Mouse (Mus musculus): Measurements from ENCODE around the gene Fam161b. TPM values are rescaled to one million over a fixed set of nuclear protein-coding genes. Genes with fewer than 3 reads are reported as not detected.
A peak's percentile ranks its signal among the peaks of the same experiment; 100 is the strongest.

Gene Fam161b
- 0.64 TPM in 2 replicates for polyA plus RNA-seq (2012; ENCODE audit: insufficient read depth, insufficient read length, missing spikeins)

GRCm38 (mm10) chr12:84361555-84362489 lies at the start of gene Fam161b, which contains the start of gene Coq6:
TSS of gene Fam161b (minus strand) at chr12:84361833.
TSS of gene Coq6 (plus strand) at chr12:84361657.
- H3K4me3 ChIP-seq (ENCODE audit: insufficient read depth, low read length), result peak within 1 kb of the TSS; percentile 93
- peaks cover 7% of the 10 kb centered on the region for H3K4me1 ChIP-seq (ENCODE audit: control insufficient read depth, insufficient read depth, low read length)
- no peak within 1 kb of the TSS for H3K27ac ChIP-seq (ENCODE audit: insufficient read depth, low read depth, low read length)
- TF ChIP-seq CTCF (IDR thresholded peaks at IDR 0.05; ENCODE audit: low read depth, low read length), result no peak
- TF ChIP-seq POLR2A (IDR thresholded peaks at IDR 0.05; ENCODE audit: borderline replicate concordance, low read depth, low read length), result 0 out of 2 replicates have a peak, but pooled peaks have one; percentile 41

DNA sequence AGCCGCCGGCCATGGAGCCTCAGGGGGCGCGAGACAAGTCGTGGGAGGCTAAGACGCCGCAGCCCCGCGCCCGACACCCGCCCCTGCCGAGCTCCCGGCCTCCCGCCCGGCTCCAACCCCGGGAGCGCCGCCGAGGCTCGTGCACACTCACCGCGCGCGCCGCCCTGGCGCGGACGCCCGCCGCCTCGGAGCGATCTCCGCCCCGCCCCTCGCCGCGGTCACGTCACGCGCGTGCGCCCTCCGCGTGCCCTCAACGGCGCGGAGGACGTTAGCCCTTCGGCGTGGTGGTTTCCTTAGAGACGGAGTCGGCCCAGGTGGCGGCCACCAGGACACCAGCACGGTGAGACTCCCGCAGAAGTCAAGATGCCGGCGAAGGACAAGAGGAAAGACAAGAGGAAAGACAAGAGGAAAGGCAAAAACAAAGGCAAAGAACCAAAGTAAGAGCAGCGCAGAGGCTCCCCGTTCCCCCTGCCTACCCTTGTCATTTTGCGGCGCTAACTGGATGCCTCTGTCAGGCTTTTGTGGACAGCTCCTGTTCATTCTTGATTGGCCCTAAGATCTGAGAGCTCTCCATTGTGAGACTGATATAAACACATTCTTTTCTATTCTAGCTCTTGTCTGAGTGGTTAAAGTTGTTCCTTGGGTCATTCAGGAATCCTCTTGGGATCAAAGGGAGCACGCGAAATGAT lies 47.3 kb upstream of the Fam161b start, which contains the start of the genes Entpd5 and Bbof1:
TSS of gene Entpd5 (minus strand) at position 211 of the 689 bp plus-strand sequence.
TSS of gene Bbof1 (plus strand) at position 253 of the 689 bp plus-strand sequence.
- TF ChIP-seq POLR2A (IDR thresholded peaks at IDR 0.05; ENCODE audit: borderline replicate concordance, low read depth, low read length) (no peak), CTCF (IDR thresholded peaks at IDR 0.05; ENCODE audit: low read depth, low read length) (no peak)
- Histone ChIP-seq H3K4me3 (ENCODE audit: insufficient read depth, low read length) (peak within 1 kb of the TSS; percentile 86), H3K27ac (ENCODE audit: insufficient read depth, low read depth, low read length) (no peak within 1 kb of the TSS), H3K4me1 (ENCODE audit: control insufficient read depth, insufficient read depth, low read length) (peaks cover 8% of the 10 kb centered on the region; the same call in 1 of the 2 replicates)

GRCm38 (mm10) chr12:84407874-84408818 lies 46.5 kb upstream of the Fam161b start:
- Histone ChIP-seq H3K27ac (ENCODE audit: insufficient read depth, low read depth, low read length) (no peak overlapping the region), H3K4me3 (ENCODE audit: insufficient read depth, low read length) (peak overlapping the region; percentile 86), H3K4me1 (ENCODE audit: control insufficient read depth, insufficient read depth, low read length) (peaks cover 8% of the 10 kb centered on the region; the same call in 1 of the 2 replicates)
- TF ChIP-seq POLR2A (IDR thresholded peaks at IDR 0.05; ENCODE audit: borderline replicate concordance, low read depth, low read length), result no peak
- no peak for TF ChIP-seq CTCF (IDR thresholded peaks at IDR 0.05; ENCODE audit: low read depth, low read length)

- Histone ChIP-seq H3K4me3 (ENCODE audit: insufficient read depth, low read length) (no peak overlapping the region), H3K4me1 (ENCODE audit: control insufficient read depth, insufficient read depth, low read length) (peaks cover 8% of the 10 kb centered on the region; the same call in 1 of the 2 replicates), H3K27ac (ENCODE audit: insufficient read depth, low read depth, low read length) (no peak overlapping the region)
- TF ChIP-seq CTCF (IDR thresholded peaks at IDR 0.05; ENCODE audit: low read depth, low read length), result no peak
- no peak for TF ChIP-seq POLR2A (IDR thresholded peaks at IDR 0.05; ENCODE audit: borderline replicate concordance, low read depth, low read length)
Observed at GRCm38 (mm10) chr12:84407259-84407658, 45.6 kb upstream of the Fam161b start.

GRCm38 (mm10) chr12:84404541-84404940 lies 42.9 kb upstream of the Fam161b start:
- Histone ChIP-seq H3K4me1 (ENCODE audit: control insufficient read depth, insufficient read depth, low read length) (peaks cover 6% of the 10 kb centered on the region; the same call in 1 of the 2 replicates), H3K27ac (ENCODE audit: insufficient read depth, low read depth, low read length) (no peak overlapping the region), H3K4me3 (ENCODE audit: insufficient read depth, low read length) (no peak overlapping the region)
- no peak for TF ChIP-seq CTCF (IDR thresholded peaks at IDR 0.05; ENCODE audit: low read depth, low read length)
- TF ChIP-seq POLR2A (IDR thresholded peaks at IDR 0.05; ENCODE audit: borderline replicate concordance, low read depth, low read length), result no peak

DNA sequence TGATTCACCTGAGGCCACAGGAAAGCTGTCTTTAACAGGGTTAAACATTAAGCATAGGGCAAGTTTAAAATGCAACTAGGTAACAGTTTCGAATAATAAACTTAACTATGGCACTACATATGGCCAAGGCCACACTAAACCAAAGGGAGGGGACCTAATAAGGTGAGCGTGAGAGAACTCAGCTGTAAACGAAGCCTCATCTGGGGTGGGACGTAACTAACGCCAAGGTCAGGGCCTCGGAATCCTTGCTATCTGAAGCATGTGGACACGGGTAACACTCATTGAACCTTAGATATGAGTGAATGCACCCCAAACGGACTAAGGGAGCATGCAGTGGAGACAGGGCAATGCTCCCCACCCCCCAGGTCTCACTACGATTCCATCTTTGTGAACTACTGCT lies 41.3 kb upstream of the Fam161b start:
- peaks cover 2% of the 10 kb centered on the region; the same call in 1 of the 2 replicates for H3K4me1 ChIP-seq (ENCODE audit: control insufficient read depth, insufficient read depth, low read length)
- H3K27ac ChIP-seq (ENCODE audit: insufficient read depth, low read depth, low read length), result no peak overlapping the region
- no peak overlapping the region for H3K4me3 ChIP-seq (ENCODE audit: insufficient read depth, low read length)
- no peak for TF ChIP-seq CTCF (IDR thresholded peaks at IDR 0.05; ENCODE audit: low read depth, low read length)
- TF ChIP-seq POLR2A (IDR thresholded peaks at IDR 0.05; ENCODE audit: borderline replicate concordance, low read depth, low read length), result no peak

DNA sequence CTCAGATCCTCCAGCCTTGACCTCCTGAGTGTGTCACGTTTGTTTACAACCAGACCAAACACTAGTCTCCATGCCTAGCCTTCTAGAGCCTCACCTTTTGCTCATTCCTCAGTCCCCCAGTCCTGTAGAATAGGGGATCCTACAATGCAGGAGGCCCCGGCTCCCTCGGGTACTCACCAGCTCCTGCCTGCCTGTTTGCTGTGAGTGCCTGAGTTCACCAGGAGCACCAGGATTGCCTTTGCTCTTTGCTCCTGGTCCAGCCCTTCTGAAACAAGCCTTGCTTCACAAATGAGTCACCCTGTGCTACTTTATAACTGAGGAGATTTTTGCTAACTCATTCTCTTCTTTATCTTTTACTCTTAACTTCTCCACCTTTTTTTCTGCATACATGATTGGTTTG lies 39.0 kb upstream of the Fam161b start:
- H3K4me1 ChIP-seq (ENCODE audit: control insufficient read depth, insufficient read depth, low read length), result no peaks in the 10 kb centered on the region
- no peak overlapping the region for H3K27ac ChIP-seq (ENCODE audit: insufficient read depth, low read depth, low read length)
- H3K4me3 ChIP-seq (ENCODE audit: insufficient read depth, low read length), result no peak overlapping the region
- TF ChIP-seq CTCF (IDR thresholded peaks at IDR 0.05; ENCODE audit: low read depth, low read length), result no peak
- TF ChIP-seq POLR2A (IDR thresholded peaks at IDR 0.05; ENCODE audit: borderline replicate concordance, low read depth, low read length), result no peak

DNA sequence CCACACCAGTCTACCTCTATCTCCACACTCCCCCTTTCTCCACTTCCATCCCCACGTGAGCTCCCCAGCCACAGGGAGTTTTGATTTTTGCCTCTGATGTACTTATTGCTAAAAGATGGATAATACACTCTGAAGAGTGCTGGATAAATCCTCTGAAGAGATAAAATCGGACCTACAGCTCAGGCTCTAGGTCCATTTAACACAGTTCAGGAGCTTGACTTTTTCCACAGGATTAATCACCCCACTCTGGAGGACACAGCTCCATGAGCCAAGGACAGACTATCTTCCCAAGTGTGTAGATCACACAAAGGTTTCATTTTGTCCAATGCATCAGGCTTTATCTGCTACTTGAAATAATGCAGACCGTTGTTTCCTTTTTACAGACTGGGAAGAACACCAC lies 38.4 kb upstream of the Fam161b start:
- Histone ChIP-seq H3K27ac (ENCODE audit: insufficient read depth, low read depth, low read length) (no peak overlapping the region), H3K4me3 (ENCODE audit: insufficient read depth, low read length) (no peak overlapping the region), H3K4me1 (ENCODE audit: control insufficient read depth, insufficient read depth, low read length) (no peaks in the 10 kb centered on the region)
- TF ChIP-seq POLR2A (IDR thresholded peaks at IDR 0.05; ENCODE audit: borderline replicate concordance, low read depth, low read length) (no peak), CTCF (IDR thresholded peaks at IDR 0.05; ENCODE audit: low read depth, low read length) (no peak)

DNA sequence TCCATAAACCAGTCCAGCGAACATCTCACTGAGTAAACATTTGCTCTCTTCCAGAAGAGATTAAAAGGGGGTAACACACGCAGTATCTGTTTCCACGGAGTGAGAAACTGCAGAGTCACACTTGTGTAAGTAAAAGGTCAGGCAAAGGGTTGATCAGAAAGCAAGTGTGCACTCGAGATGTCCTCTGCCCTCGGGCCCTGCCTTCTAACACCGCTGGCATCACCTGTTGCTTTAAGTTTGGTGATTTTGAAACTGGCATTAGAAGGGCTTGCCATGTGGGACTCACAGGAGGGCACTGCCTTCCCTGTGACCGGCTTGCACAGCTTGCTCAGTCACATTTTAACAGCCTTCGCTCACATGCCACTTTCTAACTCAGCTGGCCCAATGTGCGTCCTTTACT lies 38.0 kb upstream of the Fam161b start:
- Histone ChIP-seq H3K4me3 (ENCODE audit: insufficient read depth, low read length) (no peak overlapping the region), H3K27ac (ENCODE audit: insufficient read depth, low read depth, low read length) (no peak overlapping the region), H3K4me1 (ENCODE audit: control insufficient read depth, insufficient read depth, low read length) (no peaks in the 10 kb centered on the region)
- TF ChIP-seq POLR2A (IDR thresholded peaks at IDR 0.05; ENCODE audit: borderline replicate concordance, low read depth, low read length) (no peak), CTCF (IDR thresholded peaks at IDR 0.05; ENCODE audit: low read depth, low read length) (no peak)

Measured in bone marrow macrophage, adult 2 months (primary cell).